Mouse (Mus musculus): ENCODE results near the gene Ncln. TPM values are rescaled to one million over a fixed set of nuclear protein-coding genes. Genes with fewer than 3 reads are reported as not detected.

Gene Ncln
- polyA plus RNA-seq, 1 experiment, result 354 TPM

DNA sequence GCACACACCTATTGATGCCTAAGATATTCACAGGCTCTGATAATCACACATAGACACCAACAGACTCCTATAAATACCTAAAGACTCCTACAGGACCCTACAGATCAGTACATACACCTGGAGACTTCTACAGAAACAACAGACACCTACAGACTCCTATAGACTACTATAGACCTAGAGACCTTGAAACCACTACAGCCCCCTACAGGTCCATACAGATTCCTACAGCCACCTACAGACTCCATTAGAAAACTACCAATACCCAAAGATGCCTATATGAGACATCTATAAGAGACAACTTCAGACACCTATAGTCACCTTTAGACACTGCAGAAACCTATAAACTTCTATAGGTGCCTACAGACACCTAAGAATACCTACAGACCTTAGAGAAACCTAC lies 55.2 kb downstream of the Ncln start:
- Histone ChIP-seq H3K27me3 (ENCODE audit: control insufficient read depth, insufficient read depth, low read length) (no peaks in the 10 kb centered on the region; the same call in 1 of the 2 replicates), H3K36me3 (ENCODE audit: control insufficient read depth, insufficient read depth, low read length) (no peaks in the 10 kb centered on the region), H3K27ac (ENCODE audit: insufficient read depth, low read depth, low read length) (no peak overlapping the region), H3K4me3 (ENCODE audit: low read depth, low read length) (no peak overlapping the region), H3K4me1 (ENCODE audit: control insufficient read depth, insufficient read depth, insufficient read length, low read length) (no peaks in the 10 kb centered on the region)
- TF ChIP-seq CTCF (IDR thresholded peaks at IDR 0.05; ENCODE audit: extremely low read depth, insufficient read length, insufficient replicate concordance, low read depth, low read length) (no peak), POLR2A (IDR thresholded peaks at IDR 0.05; ENCODE audit: low read depth, low read length) (no peak)

Other genes with a start within 250 kb of the Ncln start
- 6.8 and 13.0 TPM in 2 replicates for gene Matk, start 243.5 kb downstream of the Ncln start, polyA plus RNA-seq (2012; rRNA removed)
- 104 and 169 TPM in 2 replicates for gene Mrpl54, start 229.5 kb downstream of the Ncln start, polyA plus RNA-seq (2012; rRNA removed)
- 100 and 207 TPM in 2 replicates for gene Apba3, start 229.4 kb downstream of the Ncln start, polyA plus RNA-seq (2012; rRNA removed)
- 124 and 239 TPM in 2 replicates for gene Tjp3, start 204.8 kb downstream of the Ncln start, polyA plus RNA-seq (2012; rRNA removed)
- gene Pip5k1c, start 203.4 kb downstream of the Ncln start, polyA plus RNA-seq (2012; rRNA removed), result 26.1 and 50.8 TPM in 2 replicates
- gene Cactin, start 175.3 kb downstream of the Ncln start, polyA plus RNA-seq (2012; rRNA removed), result 16.6 and 29.2 TPM in 2 replicates
- 10.0 and 10.2 TPM in 2 replicates for gene Tbxa2r, start 167.7 kb downstream of the Ncln start, polyA plus RNA-seq (2012; rRNA removed)
- gene Gipc3, start 153.1 kb downstream of the Ncln start, polyA plus RNA-seq (2012; rRNA removed), result 0.67 and 1.2 TPM in 2 replicates
- 86.8 and 196 TPM in 2 replicates for gene Hmg20b, start 145.9 kb downstream of the Ncln start, polyA plus RNA-seq (2012; rRNA removed)
- 14.6 and 22.7 TPM in 2 replicates for gene Mfsd12, start 138.9 kb downstream of the Ncln start, polyA plus RNA-seq (2012; rRNA removed)
- gene 4930404N11Rik, start 130.6 kb downstream of the Ncln start, polyA plus RNA-seq (2012; rRNA removed), result 7.4 and 20.5 TPM in 2 replicates
- gene Fzr1, start 117.9 kb downstream of the Ncln start, polyA plus RNA-seq (2012; rRNA removed), result 70.5 and 132 TPM in 2 replicates
- gene Dohh, start 112.0 kb downstream of the Ncln start, polyA plus RNA-seq (2012; rRNA removed), result 86.8 and 113 TPM in 2 replicates
- 1.8 and 4.8 TPM in 2 replicates for gene Gm48551, start 111.9 kb downstream of the Ncln start, polyA plus RNA-seq (2012; rRNA removed)
- 2.9 and 5.0 TPM in 2 replicates for gene Gm48552, start 107.4 kb downstream of the Ncln start, polyA plus RNA-seq (2012; rRNA removed)
- gene Smim24, start 103.3 kb downstream of the Ncln start, polyA plus RNA-seq (2012; rRNA removed), result 2,702 and 6,898 TPM in 2 replicates
- gene Nfic, start 40.8 kb downstream of the Ncln start, polyA plus RNA-seq (2012; rRNA removed), result 15.5 and 19.4 TPM in 2 replicates
- gene Celf5, start 13.7 kb downstream of the Ncln start, polyA plus RNA-seq (2012; rRNA removed), result 1.1 and 3.3 TPM in 2 replicates
- 4.0 and 5.6 TPM in 2 replicates for gene S1pr4, start 3.7 kb upstream of the Ncln start, polyA plus RNA-seq (2012; rRNA removed)
- 1.5 and 3.0 TPM in 2 replicates for gene Gna15, start 27.8 kb upstream of the Ncln start, polyA plus RNA-seq (2012; rRNA removed)
- 318 and 828 TPM in 2 replicates for gene Gna11, start 48.8 kb upstream of the Ncln start, polyA plus RNA-seq (2012; rRNA removed)
- 1,054 and 3,003 TPM in 2 replicates for gene Aes, start 63.1 kb upstream of the Ncln start, polyA plus RNA-seq (2012; rRNA removed)
- 17.8 and 20.4 TPM in 2 replicates for gene Tle2, start 78.2 kb upstream of the Ncln start, polyA plus RNA-seq (2012; rRNA removed)
- gene Tle6, start 104.7 kb upstream of the Ncln start, polyA plus RNA-seq (2012; rRNA removed), result 7.3 and 34.4 TPM in 2 replicates
- 0.33 and 0.58 TPM in 2 replicates for gene BC025920, start 109.9 kb upstream of the Ncln start, polyA plus RNA-seq (2012; rRNA removed)
- gene Sirt6, start 131.4 kb upstream of the Ncln start, polyA plus RNA-seq (2012; rRNA removed), result 16.4 and 34.7 TPM in 2 replicates
- gene Ankrd24, start 132.1 kb upstream of the Ncln start, polyA plus RNA-seq (2012; rRNA removed), result 11.3 and 24.2 TPM in 2 replicates
- gene Gm10778, start 152.7 kb upstream of the Ncln start, polyA plus RNA-seq (2012; rRNA removed), result 0.04 and 0.08 TPM in 2 replicates
- gene Zfp433, start 208.4 kb upstream of the Ncln start, polyA plus RNA-seq (2012; rRNA removed), result 0.05 TPM in 1 of 2 replicates, not detected in the other